Mouse (Mus musculus): ENCODE measurements around the gene Pou2f3. TPM values are rescaled to one million over a fixed set of nuclear protein-coding genes. Genes with fewer than 3 reads are reported as not detected.
"Not testable (repeated sequence)": the region's sequence is repeated elsewhere in the genome, so short reads cannot be mapped to it uniquely, and the experiment has no call there.

The Pou2f3 gene
- polyA plus RNA-seq, 1 experiment, result not detected

- no peaks in the 10 kb centered on the region for H3K79me2 ChIP-seq (ENCODE audit: control insufficient read depth, insufficient read depth)
- no peak overlapping the region for H3ac ChIP-seq (ENCODE audit: control insufficient read depth, insufficient read length)
- H3K27me3 ChIP-seq (ENCODE audit: control insufficient read depth, insufficient read depth, insufficient read length), result peaks cover 5% of the 10 kb centered on the region
- H3K4me2 ChIP-seq (ENCODE audit: low read depth), result no peak overlapping the region
- no peak for TF ChIP-seq MYOD1 (IDR thresholded peaks at IDR 0.05; ENCODE audit: control insufficient read depth in 1 of 3, insufficient read length in 2 of 3, low read depth in 2 of 3)
- TF ChIP-seq MYOG (IDR thresholded peaks at IDR 0.05; ENCODE audit: control insufficient read depth in 1 of 3, insufficient read depth in 1 of 3, insufficient read length in 2 of 3, low read depth in 2 of 3), result no peak
- TF ChIP-seq E2F4 (IDR thresholded peaks at IDR 0.05; ENCODE audit: insufficient read depth), result no peak
- no peaks in the 10 kb centered on the region for H3K36me3 ChIP-seq (ENCODE audit: control insufficient read depth, insufficient read depth)
- H3K4me3 ChIP-seq, result no peak overlapping the region
Observed at GRCm38 (mm10) chr9:43130684-43131083, 79.5 kb downstream of the Pou2f3 start.

GRCm38 (mm10) chr9:43127101-43127787 is 82.9 kb downstream of the Pou2f3 start:
- Histone ChIP-seq H3K79me2 (ENCODE audit: control insufficient read depth, insufficient read depth) (no peaks in the 10 kb centered on the region), H3K36me3 (ENCODE audit: control insufficient read depth, insufficient read depth) (no peaks in the 10 kb centered on the region), H3K27me3 (ENCODE audit: control insufficient read depth, insufficient read depth, insufficient read length) (no peaks in the 10 kb centered on the region), H3K4me2 (ENCODE audit: low read depth) (no peak overlapping the region), H3K4me3 (no peak overlapping the region), H3ac (ENCODE audit: control insufficient read depth, insufficient read length) (no peak overlapping the region)
- TF ChIP-seq USF1 (IDR thresholded peaks at IDR 0.05; ENCODE audit: low read depth), result no peak
- no peak for TF ChIP-seq MYOD1 (IDR thresholded peaks at IDR 0.05; ENCODE audit: control insufficient read depth in 1 of 3, insufficient read length in 2 of 3, low read depth in 2 of 3)
- no peak for TF ChIP-seq POLR2A (IDR thresholded peaks at IDR 0.05; ENCODE audit: insufficient read length, low read depth)
- no peak for TF ChIP-seq CEBPB (IDR thresholded peaks at IDR 0.05; ENCODE audit: insufficient read depth, poor library complexity, severe bottlenecking)
- TF ChIP-seq TCF3 (IDR thresholded peaks at IDR 0.05; ENCODE audit: insufficient read length, low read depth), result no peak
- TF ChIP-seq MYOG (IDR thresholded peaks at IDR 0.05; ENCODE audit: control insufficient read depth in 1 of 3, insufficient read depth in 1 of 3, insufficient read length in 2 of 3, low read depth in 2 of 3), result no peak
- TF ChIP-seq SRF (IDR thresholded peaks at IDR 0.05; ENCODE audit: control insufficient read depth, insufficient read length, low read depth), result no peak
- no peak for TF ChIP-seq REST (IDR thresholded peaks at IDR 0.05; ENCODE audit: insufficient read depth, insufficient read length)
- no peak for TF ChIP-seq TCF12 (IDR thresholded peaks at IDR 0.05; ENCODE audit: insufficient read depth, poor library complexity, severe bottlenecking)
- no peak for TF ChIP-seq MAX (IDR thresholded peaks at IDR 0.05; ENCODE audit: low read depth)
- no peak for TF ChIP-seq POLR2AphosphoS2 (IDR thresholded peaks at IDR 0.05; ENCODE audit: insufficient read length, low read depth)
- no peak for TF ChIP-seq E2F4 (IDR thresholded peaks at IDR 0.05; ENCODE audit: insufficient read depth)

DNA sequence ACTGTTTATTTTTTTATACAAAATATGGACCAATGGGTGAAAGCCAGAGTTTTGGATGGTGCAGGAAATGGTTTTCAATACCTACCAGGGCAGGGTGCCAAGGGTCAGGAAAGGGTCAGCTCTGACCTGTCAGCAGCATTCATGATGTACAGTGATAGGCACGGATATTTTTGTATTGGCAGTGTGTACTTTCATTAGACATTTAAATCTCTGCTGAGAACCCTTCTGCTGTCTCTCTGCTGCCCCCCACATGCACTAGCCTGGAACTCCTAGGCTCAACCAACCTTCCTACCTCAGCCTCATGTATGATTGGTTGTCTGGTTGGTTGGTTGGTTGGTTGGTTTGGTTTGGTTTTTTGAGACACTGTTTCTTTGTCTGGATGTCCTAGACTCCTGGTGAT is 87.8 kb downstream of the Pou2f3 start:
- no peak for TF ChIP-seq POLR2A (IDR thresholded peaks at IDR 0.05; ENCODE audit: insufficient read length, low read depth)
- no peak for TF ChIP-seq TCF3 (IDR thresholded peaks at IDR 0.05; ENCODE audit: insufficient read length, low read depth)
- TF ChIP-seq TCF12 (IDR thresholded peaks at IDR 0.05; ENCODE audit: insufficient read depth, poor library complexity, severe bottlenecking), result no peak
- no peak for TF ChIP-seq USF1 (IDR thresholded peaks at IDR 0.05; ENCODE audit: low read depth)
- no peak for TF ChIP-seq MYOG (IDR thresholded peaks at IDR 0.05; ENCODE audit: control insufficient read depth in 1 of 3, insufficient read depth in 1 of 3, insufficient read length in 2 of 3, low read depth in 2 of 3)
- no peak for TF ChIP-seq SRF (IDR thresholded peaks at IDR 0.05; ENCODE audit: control insufficient read depth, insufficient read length, low read depth)
- TF ChIP-seq POLR2AphosphoS2 (IDR thresholded peaks at IDR 0.05; ENCODE audit: insufficient read length, low read depth), result no peak
- no peak for TF ChIP-seq E2F4 (IDR thresholded peaks at IDR 0.05; ENCODE audit: insufficient read depth)
- TF ChIP-seq CEBPB (IDR thresholded peaks at IDR 0.05; ENCODE audit: insufficient read depth, poor library complexity, severe bottlenecking), result no peak
- TF ChIP-seq REST (IDR thresholded peaks at IDR 0.05; ENCODE audit: insufficient read depth, insufficient read length), result no peak
- no peak for TF ChIP-seq MYOD1 (IDR thresholded peaks at IDR 0.05; ENCODE audit: control insufficient read depth in 1 of 3, insufficient read length in 2 of 3, low read depth in 2 of 3)
- no peak for TF ChIP-seq MAX (IDR thresholded peaks at IDR 0.05; ENCODE audit: low read depth)
- peaks cover 5% of the 10 kb centered on the region for H3K27me3 ChIP-seq (ENCODE audit: control insufficient read depth, insufficient read depth, insufficient read length)
- no peak overlapping the region for H3K4me2 ChIP-seq (ENCODE audit: low read depth)
- no peaks in the 10 kb centered on the region for H3K79me2 ChIP-seq (ENCODE audit: control insufficient read depth, insufficient read depth)
- no peaks in the 10 kb centered on the region for H3K36me3 ChIP-seq (ENCODE audit: control insufficient read depth, insufficient read depth)
- no peak overlapping the region for H3K4me3 ChIP-seq
- H3ac ChIP-seq (ENCODE audit: control insufficient read depth, insufficient read length), result no peak overlapping the region

DNA sequence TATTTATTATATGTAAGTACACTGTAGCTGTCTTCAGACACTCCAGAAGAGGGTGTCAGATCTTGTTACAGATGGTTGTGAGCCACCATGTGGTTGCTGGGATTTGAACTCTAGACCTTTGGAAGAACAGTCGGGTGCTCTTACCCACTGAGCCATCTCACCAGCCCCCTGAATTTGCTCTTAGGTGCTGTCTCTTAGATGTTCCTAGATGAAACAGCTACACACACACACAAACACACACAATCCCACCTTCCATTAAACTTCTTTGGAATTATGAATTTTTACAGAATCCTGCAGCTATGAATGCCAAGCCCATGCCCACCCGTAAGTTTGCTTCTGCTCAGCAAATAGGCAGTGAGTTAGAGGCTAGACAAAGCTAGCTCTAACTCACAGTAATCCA is 88.2 kb downstream of the Pou2f3 start:
- not testable (repeated sequence) for H3K27me3 ChIP-seq (ENCODE audit: control insufficient read depth, insufficient read depth, insufficient read length); H3K79me2 ChIP-seq (ENCODE audit: control insufficient read depth, insufficient read depth); H3K4me2 ChIP-seq (ENCODE audit: low read depth); H3ac ChIP-seq (ENCODE audit: control insufficient read depth, insufficient read length); H3K36me3 ChIP-seq (ENCODE audit: control insufficient read depth, insufficient read depth); H3K4me3 ChIP-seq

GRCm38 (mm10) chr9:43116997-43117336 is 93.2 kb downstream of the Pou2f3 start:
- H3ac ChIP-seq (ENCODE audit: control insufficient read depth, insufficient read length), result no peak overlapping the region
- H3K4me2 ChIP-seq (ENCODE audit: low read depth), result no peak overlapping the region
- no peaks in the 10 kb centered on the region for H3K79me2 ChIP-seq (ENCODE audit: control insufficient read depth, insufficient read depth)
- H3K36me3 ChIP-seq (ENCODE audit: control insufficient read depth, insufficient read depth), result no peaks in the 10 kb centered on the region
- H3K27me3 ChIP-seq (ENCODE audit: control insufficient read depth, insufficient read depth, insufficient read length), result peaks cover 5% of the 10 kb centered on the region
- H3K4me3 ChIP-seq, result no peak overlapping the region
- no peak for TF ChIP-seq TCF12 (IDR thresholded peaks at IDR 0.05; ENCODE audit: insufficient read depth, poor library complexity, severe bottlenecking)
- no peak for TF ChIP-seq E2F4 (IDR thresholded peaks at IDR 0.05; ENCODE audit: insufficient read depth)
- no peak for TF ChIP-seq CEBPB (IDR thresholded peaks at IDR 0.05; ENCODE audit: insufficient read depth, poor library complexity, severe bottlenecking)
- no peak for TF ChIP-seq REST (IDR thresholded peaks at IDR 0.05; ENCODE audit: insufficient read depth, insufficient read length)
- TF ChIP-seq MYOG (IDR thresholded peaks at IDR 0.05; ENCODE audit: control insufficient read depth in 1 of 3, insufficient read depth in 1 of 3, insufficient read length in 2 of 3, low read depth in 2 of 3), result no peak
- no peak for TF ChIP-seq USF1 (IDR thresholded peaks at IDR 0.05; ENCODE audit: low read depth)
- no peak for TF ChIP-seq SRF (IDR thresholded peaks at IDR 0.05; ENCODE audit: control insufficient read depth, insufficient read length, low read depth)

Measured in myocyte (in vitro differentiated cells).